Comparison of ENCODE assay signal across 9 mouse cellular contexts in genomic region chr7:4920976-4921823, GRCm38 (mm10). TPM values are rescaled to one million over a fixed set of nuclear protein-coding genes. Genes with fewer than 3 reads are reported as not detected.
DNase-seq lines count a peak whose midpoint lies in the region; ATAC-seq and TF ChIP-seq lines count a peak whose summit lies in the region.
"Had no signal": no experiment of that assay in that cellular context is flagged by ENCODE, and none has a peak within 500 bp of the region (broad histone marks: within the 10 kb centered on the region; RNA-seq: fewer than 3 reads in every experiment).

No protein-coding gene starts in this region.

- no peaks in the 10 kb centered on the region for H3K27me3 ChIP-seq in heart, adult 2 months (ENCODE audit: control insufficient read depth, insufficient read depth, low read length)
- no peaks in the 10 kb centered on the region for H3K27me3 ChIP-seq in hindbrain, embryonic 11.5 days (ENCODE audit: control insufficient read depth, insufficient read depth, low read length)
- no peaks in the 10 kb centered on the region for H3K27me3 ChIP-seq in midbrain, embryonic 12.5 days

- H3K4me1 ChIP-seq in heart, adult 2 months (ENCODE audit: control insufficient read depth, insufficient read depth, low read length) = peaks cover 15% of the 10 kb centered on the region
- H3K4me1 ChIP-seq in cortical plate, adult 2 months (ENCODE audit: control insufficient read depth, insufficient read depth, low read length) = peaks cover 12% of the 10 kb centered on the region
- peaks cover 33% of the 10 kb centered on the region for H3K4me1 ChIP-seq in hindbrain, embryonic 11.5 days (replicated peaks; ENCODE audit: control insufficient read depth, insufficient read depth, low read length)
- peaks cover 67% of the 10 kb centered on the region for H3K4me1 ChIP-seq in midbrain, embryonic 12.5 days

- H3K36me3 ChIP-seq in heart, adult 2 months (ENCODE audit: control insufficient read depth, insufficient read depth, low read length) = no peaks in the 10 kb centered on the region
- 0 out of 2 replicates have a peak, but pooled peaks cover 7% of the 10 kb centered on the region for H3K36me3 ChIP-seq in hindbrain, embryonic 11.5 days (ENCODE audit: control insufficient read depth, insufficient read depth, low read length)
- peaks cover 45% of the 10 kb centered on the region for H3K36me3 ChIP-seq in midbrain, embryonic 12.5 days

- H3K9ac ChIP-seq in heart, adult 2 months (ENCODE audit: low read depth, low read length) = peak overlapping the region; percentile 5
- no peak overlapping the region for H3K9ac ChIP-seq in hindbrain, embryonic 11.5 days (ENCODE audit: low read depth, low read length)
- peak overlapping the region; percentile 50 for H3K9ac ChIP-seq in midbrain, embryonic 12.5 days (replicated peaks)

- H3K4me3 ChIP-seq in heart, adult 2 months = 0 out of 2 replicates have a peak overlapping the region, but pooled peaks have one; percentile 19
- H3K4me3 ChIP-seq in cortical plate, adult 2 months (ENCODE audit: insufficient read depth, low read length) = no peak overlapping the region
- H3K4me3 ChIP-seq in hindbrain, embryonic 11.5 days (ENCODE audit: low read depth, low read length) = no peak overlapping the region
- peak overlapping the region; percentile 40; the same call in 1 of the 2 replicates for H3K4me3 ChIP-seq in midbrain, embryonic 12.5 days

- peak overlapping the region; percentile 68 for H3K27ac ChIP-seq in heart, adult 2 months
- H3K27ac ChIP-seq in cortical plate, adult 2 months (ENCODE audit: insufficient read depth, low read length) = peak overlapping the region; percentile 76
- peak overlapping the region; percentile 93 for H3K27ac ChIP-seq in hindbrain, embryonic 11.5 days (ENCODE audit: low read depth, low read length)
- H3K27ac ChIP-seq in midbrain, embryonic 12.5 days (replicated peaks) = peak overlapping the region; percentile 98

- DNase-seq in heart, adult 2 months = peak; percentile 38 to 40
- no peak for DNase-seq in heart, adult 18-20 months
- no peak for DNase-seq in hindbrain, embryonic 11.5 days (ENCODE audit: low spot score)
- DNase-seq in spleen, postnatal 10 days (ENCODE audit: low spot score in 2 of 2) = no peak
- DNase-seq in left cerebral cortex, postnatal 25 days (ENCODE audit: low spot score in 2 of 2) = no peak
- DNase-seq in spleen, adult 12 weeks (ENCODE audit: low spot score) = no peak
- DNase-seq: left cerebral cortex, postnatal 4 days had no signal

- intact Hi-C loops in heart, adult 2 months (cut with DNase I) = no loop called here
- intact Hi-C loops in left cerebral cortex, postnatal 25 days (cut with DNase I) = loop anchor here (5.0 kb wide), 2 partner anchors 54 to 109 kb away; partner anchors contain the start of gene Ube2s

- no peak for TF ChIP-seq POLR2A in heart, adult 2 months (IDR thresholded peaks at IDR 0.05; ENCODE audit: insufficient read depth, low read depth, low read length)
- TF ChIP-seq POLR2A in cortical plate, adult 2 months (IDR thresholded peaks at IDR 0.05; ENCODE audit: extremely low read depth, insufficient read depth, low read length) = no peak

- no peaks in the 10 kb centered on the region for H3K9me3 ChIP-seq in hindbrain, embryonic 11.5 days (ENCODE audit: control insufficient read depth, low read length)
- no peaks in the 10 kb centered on the region for H3K9me3 ChIP-seq in midbrain, embryonic 12.5 days

- TF ChIP-seq CTCF in heart, adult 2 months (IDR thresholded peaks at IDR 0.05) = no peak
- no peak for TF ChIP-seq CTCF in cortical plate, adult 2 months (IDR thresholded peaks at IDR 0.05; ENCODE audit: extremely low read depth, insufficient read depth, low read length)

- WGBS in heart, adult 2 months = 25% methylated on average over 23 of the region's 23 CpGs
- WGBS in hindbrain, embryonic 11.5 days = 62% methylated on average over 23 of the region's 23 CpGs
- 60% methylated on average over 23 of the region's 23 CpGs for WGBS in midbrain, embryonic 12.5 days

- H3K4me2 ChIP-seq in hindbrain, embryonic 11.5 days (replicated peaks; ENCODE audit: low read depth, low read length) = 0 out of 2 replicates have a peak overlapping the region, but pooled peaks have one; percentile 3
- H3K4me2 ChIP-seq in midbrain, embryonic 12.5 days (replicated peaks) = peak overlapping the region; percentile 78

- no peaks in the 10 kb centered on the region for H3K79me2 ChIP-seq in heart, adult 2 months (replicated peaks; ENCODE audit: control insufficient read depth, insufficient read depth, low read length)

- ATAC-seq in hindbrain, embryonic 11.5 days (ENCODE audit: low FRiP score) = no peak
- no peak for ATAC-seq in midbrain, embryonic 12.5 days (ENCODE audit: low FRiP score, low read depth)

- 0 out of 2 replicates have a peak, but pooled peaks have one; percentile 3 for TF ChIP-seq EP300 in heart, adult 2 months (IDR thresholded peaks at IDR 0.05; ENCODE audit: insufficient read depth, low read depth, low read length)

RNA-seq across cellular contexts. Expression of gene Nat14, which starts 0.6 kb away (rescaled TPM):
- total RNA-seq in heart, adult 2 months (2021) = 1 to 10 TPM; 5.6 to 5.8 TPM
- polyA plus RNA-seq in heart, adult 2 months (2012; rRNA removed) = 3.5 TPM in 2 replicates
- total RNA-seq in heart, adult 18-20 months (2021) = 1 to 10 TPM; 4.2 to 6.1 TPM
- polyA plus RNA-seq in cortical plate, adult 2 months (2012; rRNA removed) = 91.7 and 94.0 TPM in 2 replicates
- 7.1 and 7.3 TPM in 2 replicates for polyA plus RNA-seq in hindbrain, embryonic 11.5 days (2014; fragmentation: Nextera tagmentation; extraction: Ambion mirVana)
- 15.1 and 16.6 TPM in 2 replicates for polyA plus RNA-seq in midbrain, embryonic 12.5 days (2016; fragmentation: Nextera tagmentation; extraction: Ambion mirVana)
- 100 to 1,000 TPM in 1 of 2 experiments, 10 to 100 TPM in 1; 94.4 to 103 TPM for total RNA-seq in left cerebral cortex, postnatal 25 days (2021)

RNA-seq across cellular contexts. Expression of gene Ssc5d, which starts 4.4 kb away (rescaled TPM):
- 1 to 10 TPM; 1.7 to 2.9 TPM for total RNA-seq in heart, adult 2 months (2021)
- polyA plus RNA-seq in heart, adult 2 months (2012; rRNA removed) = 5.9 and 6.4 TPM in 2 replicates
- 1 to 10 TPM; 2.0 to 2.4 TPM for total RNA-seq in heart, adult 18-20 months (2021)
- 3.8 and 4.1 TPM in 2 replicates for polyA plus RNA-seq in cortical plate, adult 2 months (2012; rRNA removed)
- polyA plus RNA-seq in hindbrain, embryonic 11.5 days (2014; fragmentation: Nextera tagmentation; extraction: Ambion mirVana) = 1.1 and 1.4 TPM in 2 replicates
- 1.6 and 2.0 TPM in 2 replicates for polyA plus RNA-seq in midbrain, embryonic 12.5 days (2016; fragmentation: Nextera tagmentation; extraction: Ambion mirVana)
- total RNA-seq in left cerebral cortex, postnatal 25 days (2021) = 1 to 10 TPM; 2.3 to 2.4 TPM

RNA-seq across cellular contexts. Expression of gene Zfp628, which starts 6.2 kb away (rescaled TPM):
- 1 to 10 TPM; 6.8 to 9.4 TPM for total RNA-seq in heart, adult 2 months (2021)
- polyA plus RNA-seq in heart, adult 2 months (2012; rRNA removed) = 6.1 and 7.5 TPM in 2 replicates
- total RNA-seq in heart, adult 18-20 months (2021) = 1 to 10 TPM; 5.3 to 6.4 TPM
- polyA plus RNA-seq in cortical plate, adult 2 months (2012; rRNA removed) = 9.7 TPM in 2 replicates
- polyA plus RNA-seq in hindbrain, embryonic 11.5 days (2014; fragmentation: Nextera tagmentation; extraction: Ambion mirVana) = 4.0 and 4.2 TPM in 2 replicates
- polyA plus RNA-seq in midbrain, embryonic 12.5 days (2016; fragmentation: Nextera tagmentation; extraction: Ambion mirVana) = 4.7 and 4.9 TPM in 2 replicates
- total RNA-seq in left cerebral cortex, postnatal 25 days (2021) = 10 to 100 TPM; 14.3 to 14.6 TPM

RNA-seq across cellular contexts. Expression of gene Gm36210, which starts 14.9 kb away (rescaled TPM):
- total RNA-seq in heart, adult 2 months (2021) = under 1 TPM in 1 of 2 experiments, not detected in 1; 0.18 TPM
- polyA plus RNA-seq in heart, adult 2 months (2012; rRNA removed) = 0.20 and 0.29 TPM in 2 replicates
- total RNA-seq in heart, adult 18-20 months (2021) = not detected
- 0.31 and 0.32 TPM in 2 replicates for polyA plus RNA-seq in cortical plate, adult 2 months (2012; rRNA removed)
- 0.11 TPM in 1 of 2 replicates, not detected in the other for polyA plus RNA-seq in hindbrain, embryonic 11.5 days (2014; fragmentation: Nextera tagmentation; extraction: Ambion mirVana)
- not detected in 2 replicates for polyA plus RNA-seq in midbrain, embryonic 12.5 days (2016; fragmentation: Nextera tagmentation; extraction: Ambion mirVana)
- total RNA-seq in left cerebral cortex, postnatal 25 days (2021) = under 1 TPM in 1 of 2 experiments, not detected in 1; 0.25 TPM

RNA-seq across cellular contexts. Expression of gene Sbk2, which starts 43.0 kb away (rescaled TPM):
- 10 to 100 TPM; 26.5 to 35.6 TPM for total RNA-seq in heart, adult 2 months (2021)
- polyA plus RNA-seq in heart, adult 2 months (2012; rRNA removed) = 85.0 and 119 TPM in 2 replicates
- total RNA-seq in heart, adult 18-20 months (2021) = 10 to 100 TPM; 25.9 to 30.0 TPM
- 0.32 and 0.48 TPM in 2 replicates for polyA plus RNA-seq in cortical plate, adult 2 months (2012; rRNA removed)
- 0.07 and 0.09 TPM in 2 replicates for polyA plus RNA-seq in hindbrain, embryonic 11.5 days (2014; fragmentation: Nextera tagmentation; extraction: Ambion mirVana)
- 0.18 TPM in 1 of 2 replicates, not detected in the other for polyA plus RNA-seq in midbrain, embryonic 12.5 days (2016; fragmentation: Nextera tagmentation; extraction: Ambion mirVana)
- not detected for total RNA-seq in left cerebral cortex, postnatal 25 days (2021)
- total RNA-seq: left cerebral cortex, postnatal 4 days had no signal

Comparison
In these comparisons a context has a peak if more than half of its experiments do, and no peak if none do; other contexts are left out.
1. DNase-seq: peak in heart, adult 2 months (2 of 2); none in heart, adult 18-20 months (0 of 2), hindbrain, embryonic 11.5 days (single experiment), spleen, postnatal 10 days (0 of 2), left cerebral cortex, postnatal 25 days (0 of 2) and spleen, adult 12 weeks (single experiment).
2. H3K4me3 ChIP-seq: peak in heart, adult 2 months (single experiment) and midbrain, embryonic 12.5 days (single experiment); none in cortical plate, adult 2 months (single experiment) and hindbrain, embryonic 11.5 days (single experiment).
3. Peak in every context shown above with its lines, with median percentiles within 50 percentile points of each other: H3K27ac ChIP-seq.